Mouse (Mus musculus) megakaryocyte, embryonic 14.5 days (primary cell): ENCODE data around the gene Vwf.

Experiments
- FLI1 ChIP-seq: IDR thresholded peaks from 2 replicates; pipeline ENCODE4 v1.6.1; 2012; ENCODE audit warnings: low read length, inconsistent platforms, mixed read lengths
- GATA1 ChIP-seq: IDR thresholded peaks from 3 replicates; pipeline ENCODE4 v1.6.1; 2012; ENCODE audit warnings: mixed read lengths, low read length, inconsistent platforms, borderline replicate concordance

- TF ChIP-seq GATA1 (no peak), FLI1 (no peak)
Measured at GRCm38 (mm10) chr6:125589075-125589474, 42.5 kb downstream of the Vwf start.
